ENCODE assay signal across 18 mouse cellular contexts in genomic region chrX:66605490-66605889, GRCm38 (mm10). TPM values are rescaled to one million over a fixed set of nuclear protein-coding genes. Genes with fewer than 3 reads are reported as not detected.
"Had no signal": no experiment of that assay in that cellular context is flagged by ENCODE, and none has a peak within 500 bp of the region (broad histone marks: within the 10 kb centered on the region; RNA-seq: fewer than 3 reads in every experiment).

No protein-coding gene starts in this region.

- H3K4me3 ChIP-seq: midbrain, embryonic 10.5 days; midbrain, embryonic 12.5 days; myocyte; neural tube, embryonic 13.5 days; neural tube, embryonic 15.5 days; stomach, embryonic 15.5 days had no signal

- H3K27ac ChIP-seq: midbrain, embryonic 10.5 days; midbrain, embryonic 12.5 days; neural tube, embryonic 13.5 days; neural tube, embryonic 15.5 days; stomach, embryonic 15.5 days; stomach, postnatal 0 days had no signal

- H3K9ac ChIP-seq: lung, embryonic 14.5 days; midbrain, embryonic 12.5 days; neural tube, embryonic 13.5 days; neural tube, embryonic 15.5 days; stomach, embryonic 15.5 days had no signal

- H3K9me3 ChIP-seq: midbrain, embryonic 10.5 days; midbrain, embryonic 12.5 days; neural tube, embryonic 13.5 days; neural tube, embryonic 15.5 days; stomach, embryonic 15.5 days had no signal

- ATAC-seq: midbrain, embryonic 16.5 days had no signal

- H3K27me3 ChIP-seq: midbrain, embryonic 12.5 days; neural tube, embryonic 13.5 days; neural tube, embryonic 15.5 days; stomach, embryonic 15.5 days had no signal

- DNase-seq: lung, adult 18-20 months; lung, embryonic 14.5 days; lung, postnatal 10 days; lung, postnatal 4 days; midbrain, embryonic 14.5 days; right cerebral cortex, postnatal 14 days; thymus, adult 2 months; thymus, postnatal 14 days; thymus, postnatal 36 days had no signal

- H3K4me2 ChIP-seq: lung, embryonic 14.5 days; midbrain, embryonic 12.5 days; neural tube, embryonic 13.5 days; neural tube, embryonic 15.5 days; stomach, embryonic 15.5 days had no signal

- H3K4me1 ChIP-seq: midbrain, embryonic 10.5 days; midbrain, embryonic 12.5 days; neural tube, embryonic 13.5 days; neural tube, embryonic 15.5 days; stomach, embryonic 15.5 days had no signal

- H3K36me3 ChIP-seq: midbrain, embryonic 10.5 days; midbrain, embryonic 12.5 days; neural tube, embryonic 13.5 days; neural tube, embryonic 15.5 days; stomach, embryonic 15.5 days had no signal

RNA-seq across cellular contexts. Expression of gene Slitrk2, which starts 43.6 kb away (rescaled TPM):
- polyA plus RNA-seq: myocyte; spleen, adult 2 months; thymus, adult 2 months had no signal
